Mouse (Mus musculus): ENCODE data around the gene Cd200r1.

DNA sequence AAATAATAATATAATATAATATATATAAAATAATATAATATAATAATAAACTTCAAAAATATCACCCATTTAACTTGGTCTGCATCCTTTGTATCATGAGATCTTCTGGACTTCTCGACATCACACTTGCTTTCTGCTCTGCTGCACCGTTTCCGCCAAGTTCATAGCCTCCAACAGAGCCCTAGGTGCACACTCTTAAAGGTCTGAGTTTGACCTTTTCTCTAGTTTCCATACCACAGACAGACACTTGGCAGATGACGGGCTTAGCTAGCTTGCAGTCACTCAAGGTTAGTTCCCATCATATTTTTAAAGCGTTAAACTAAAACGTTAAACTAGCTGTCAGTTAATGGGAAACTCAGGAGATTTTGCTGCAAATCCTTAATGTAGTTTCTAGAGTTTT, 8.7 kb downstream of the Cd200r1 start:
- TF ChIP-seq CTCF (IDR thresholded peaks at IDR 0.05; ENCODE audit: control insufficient read depth, insufficient read depth, insufficient replicate concordance, low read depth, low read length) (no peak), POLR2A (IDR thresholded peaks at IDR 0.05; ENCODE audit: control insufficient read depth, low read depth, low read length) (no peak)
